Mouse (Mus musculus): ENCODE results near the gene 2200002J24Rik. TPM values are rescaled to one million over a fixed set of nuclear protein-coding genes. Genes with fewer than 3 reads are reported as not detected.

2200002J24Rik gene
- polyA plus RNA-seq, 1 experiment: 1.4 TPM

GRCm38 (mm10) chr7:30711942-30712341 is 13.2 kb downstream of the 2200002J24Rik start, which contains the start of gene Atp4a:
TSS of gene Atp4a (plus strand) at chr7:30712209.
- H3K4me1 ChIP-seq (ENCODE audit: control insufficient read depth, insufficient read depth, low read length): no peaks in the 10 kb centered on the region
- peak; percentile 44 for DNase-seq
- no peaks in the 10 kb centered on the region for H3K36me3 ChIP-seq (ENCODE audit: control insufficient read depth, insufficient read depth, low read length)
- no peak within 1 kb of the TSS for H3K4me3 ChIP-seq (ENCODE audit: insufficient read depth, low read depth, low read length)
- 71% methylated on average over 3 of the region's 3 CpGs for WGBS
- TF ChIP-seq CTCF (conservative IDR thresholded peaks at IDR 0.05; ENCODE audit: insufficient read depth, insufficient read length, low read depth, low read length) (no peak), POLR2A (IDR thresholded peaks at IDR 0.05; ENCODE audit: low read depth, low read length) (no peak)
- peak within 1 kb of the TSS; percentile 12; the same call in 1 of the 2 replicates for H3K27ac ChIP-seq (ENCODE audit: insufficient read depth, low read depth, low read length)
- no peaks in the 10 kb centered on the region for H3K27me3 ChIP-seq (replicated peaks; ENCODE audit: control insufficient read depth, insufficient read depth, low read length)

GRCm38 (mm10) chr7:30717006-30717715 is 18.4 kb downstream of the 2200002J24Rik start:
- H3K27ac ChIP-seq (ENCODE audit: insufficient read depth, low read depth, low read length): no peak overlapping the region
- H3K36me3 ChIP-seq (ENCODE audit: control insufficient read depth, insufficient read depth, low read length): no peaks in the 10 kb centered on the region
- no peaks in the 10 kb centered on the region for H3K27me3 ChIP-seq (replicated peaks; ENCODE audit: control insufficient read depth, insufficient read depth, low read length)
- peak; percentile 40 for DNase-seq
- TF ChIP-seq CTCF (conservative IDR thresholded peaks at IDR 0.05; ENCODE audit: insufficient read depth, insufficient read length, low read depth, low read length) (no peak), POLR2A (IDR thresholded peaks at IDR 0.05; ENCODE audit: low read depth, low read length) (no peak)
- WGBS: 7% methylated on average over 43 of the region's 43 CpGs
- 0 out of 2 replicates have a peak overlapping the region, but pooled peaks have one; percentile 15 for H3K4me3 ChIP-seq (ENCODE audit: insufficient read depth, low read depth, low read length)
- H3K4me1 ChIP-seq (ENCODE audit: control insufficient read depth, insufficient read depth, low read length): no peaks in the 10 kb centered on the region

- no peak for TF ChIP-seq POLR2A (IDR thresholded peaks at IDR 0.05; ENCODE audit: low read depth, low read length)
- TF ChIP-seq CTCF (conservative IDR thresholded peaks at IDR 0.05; ENCODE audit: insufficient read depth, insufficient read length, low read depth, low read length): no peak
- 24% methylated on average over 14 of the region's 14 CpGs for WGBS
- H3K4me1 ChIP-seq (ENCODE audit: control insufficient read depth, insufficient read depth, low read length): no peaks in the 10 kb centered on the region
- H3K27ac ChIP-seq (ENCODE audit: insufficient read depth, low read depth, low read length): no peak overlapping the region
- no peak for DNase-seq
- no peaks in the 10 kb centered on the region for H3K36me3 ChIP-seq (ENCODE audit: control insufficient read depth, insufficient read depth, low read length)
- H3K27me3 ChIP-seq (replicated peaks; ENCODE audit: control insufficient read depth, insufficient read depth, low read length): no peaks in the 10 kb centered on the region
- no peak overlapping the region for H3K4me3 ChIP-seq (ENCODE audit: insufficient read depth, low read depth, low read length)
Measured at GRCm38 (mm10) chr7:30717716-30718046, 19.0 kb downstream of the 2200002J24Rik start.

GRCm38 (mm10) chr7:30719669-30720068 is 20.9 kb downstream of the 2200002J24Rik start:
- DNase-seq: no peak

GRCm38 (mm10) chr7:30721286-30721685 is 22.6 kb downstream of the 2200002J24Rik start:
- no peak overlapping the region for H3K4me3 ChIP-seq (ENCODE audit: insufficient read depth, low read depth, low read length)
- no peak overlapping the region for H3K27ac ChIP-seq (ENCODE audit: insufficient read depth, low read depth, low read length)
- 76% methylated on average over 7 of the region's 7 CpGs for WGBS
- no peaks in the 10 kb centered on the region for H3K36me3 ChIP-seq (ENCODE audit: control insufficient read depth, insufficient read depth, low read length)
- H3K4me1 ChIP-seq (ENCODE audit: control insufficient read depth, insufficient read depth, low read length): no peaks in the 10 kb centered on the region
- DNase-seq: no peak
- no peak for TF ChIP-seq POLR2A (IDR thresholded peaks at IDR 0.05; ENCODE audit: low read depth, low read length)
- no peak for TF ChIP-seq CTCF (conservative IDR thresholded peaks at IDR 0.05; ENCODE audit: insufficient read depth, insufficient read length, low read depth, low read length)
- H3K27me3 ChIP-seq (replicated peaks; ENCODE audit: control insufficient read depth, insufficient read depth, low read length): no peaks in the 10 kb centered on the region

More at GRCm38 (mm10) chr7:30719669-30720068, 20.9 kb downstream of the 2200002J24Rik start:
- Histone ChIP-seq H3K4me3 (ENCODE audit: insufficient read depth, low read depth, low read length) (no peak overlapping the region), H3K4me1 (ENCODE audit: control insufficient read depth, insufficient read depth, low read length) (no peaks in the 10 kb centered on the region), H3K27ac (ENCODE audit: insufficient read depth, low read depth, low read length) (no peak overlapping the region), H3K27me3 (replicated peaks; ENCODE audit: control insufficient read depth, insufficient read depth, low read length) (no peaks in the 10 kb centered on the region), H3K36me3 (ENCODE audit: control insufficient read depth, insufficient read depth, low read length) (no peaks in the 10 kb centered on the region)
- WGBS: 91% methylated on average over 5 of the region's 5 CpGs
- TF ChIP-seq POLR2A (IDR thresholded peaks at IDR 0.05; ENCODE audit: low read depth, low read length) (no peak), CTCF (conservative IDR thresholded peaks at IDR 0.05; ENCODE audit: insufficient read depth, insufficient read length, low read depth, low read length) (no peak)

- Histone ChIP-seq H3K36me3 (ENCODE audit: control insufficient read depth, insufficient read depth, low read length) (no peaks in the 10 kb centered on the region), H3K27ac (ENCODE audit: insufficient read depth, low read depth, low read length) (no peak overlapping the region), H3K27me3 (replicated peaks; ENCODE audit: control insufficient read depth, insufficient read depth, low read length) (no peaks in the 10 kb centered on the region), H3K4me3 (ENCODE audit: insufficient read depth, low read depth, low read length) (no peak overlapping the region), H3K4me1 (ENCODE audit: control insufficient read depth, insufficient read depth, low read length) (no peaks in the 10 kb centered on the region)
- WGBS: 66% methylated on average over 6 of the region's 6 CpGs
- DNase-seq: no peak
- TF ChIP-seq POLR2A (IDR thresholded peaks at IDR 0.05; ENCODE audit: low read depth, low read length): no peak
- no peak for TF ChIP-seq CTCF (conservative IDR thresholded peaks at IDR 0.05; ENCODE audit: insufficient read depth, insufficient read length, low read depth, low read length)
Measured at GRCm38 (mm10) chr7:30723274-30723953, 24.7 kb downstream of the 2200002J24Rik start.

- H3K4me1 ChIP-seq (ENCODE audit: control insufficient read depth, insufficient read depth, low read length): no peaks in the 10 kb centered on the region; the same call in 1 of the 2 replicates
- 49% methylated on average over 6 of the region's 6 CpGs for WGBS
- H3K27ac ChIP-seq (ENCODE audit: insufficient read depth, low read depth, low read length): peak overlapping the region; percentile 40
- TF ChIP-seq CTCF (conservative IDR thresholded peaks at IDR 0.05; ENCODE audit: insufficient read depth, insufficient read length, low read depth, low read length) (no peak), POLR2A (IDR thresholded peaks at IDR 0.05; ENCODE audit: low read depth, low read length) (no peak)
- H3K4me3 ChIP-seq (ENCODE audit: insufficient read depth, low read depth, low read length): peak overlapping the region; percentile 23
- DNase-seq: no peak
- no peaks in the 10 kb centered on the region for H3K27me3 ChIP-seq (replicated peaks; ENCODE audit: control insufficient read depth, insufficient read depth, low read length)
- no peaks in the 10 kb centered on the region for H3K36me3 ChIP-seq (ENCODE audit: control insufficient read depth, insufficient read depth, low read length)
Measured at GRCm38 (mm10) chr7:30728214-30728613, 29.5 kb downstream of the 2200002J24Rik start.

Data from kidney, adult 2 months (tissue).